Mouse (Mus musculus): ENCODE measurements around the gene Ric3.

Ric3 gene

GRCm38 (mm10) chr7:109000315-109000954 is 82.7 kb downstream of the Ric3 start:
- DNase-seq (ENCODE audit: low spot score), result no peak

- no peak for DNase-seq (ENCODE audit: low spot score)
These were observed 87.0 kb downstream of the Ric3 start for GRCm38 (mm10) chr7:108996156-108996555.

GRCm38 (mm10) chr7:108993881-108994291 is 89.2 kb downstream of the Ric3 start:
- DNase-seq (ENCODE audit: low spot score), result no peak

- DNase-seq (ENCODE audit: low spot score), result no peak
These were observed 89.9 kb downstream of the Ric3 start for GRCm38 (mm10) chr7:108993230-108993629.

- no peak for DNase-seq (ENCODE audit: low spot score)
These were observed 91.9 kb downstream of the Ric3 start for GRCm38 (mm10) chr7:108991207-108991606.

DNA sequence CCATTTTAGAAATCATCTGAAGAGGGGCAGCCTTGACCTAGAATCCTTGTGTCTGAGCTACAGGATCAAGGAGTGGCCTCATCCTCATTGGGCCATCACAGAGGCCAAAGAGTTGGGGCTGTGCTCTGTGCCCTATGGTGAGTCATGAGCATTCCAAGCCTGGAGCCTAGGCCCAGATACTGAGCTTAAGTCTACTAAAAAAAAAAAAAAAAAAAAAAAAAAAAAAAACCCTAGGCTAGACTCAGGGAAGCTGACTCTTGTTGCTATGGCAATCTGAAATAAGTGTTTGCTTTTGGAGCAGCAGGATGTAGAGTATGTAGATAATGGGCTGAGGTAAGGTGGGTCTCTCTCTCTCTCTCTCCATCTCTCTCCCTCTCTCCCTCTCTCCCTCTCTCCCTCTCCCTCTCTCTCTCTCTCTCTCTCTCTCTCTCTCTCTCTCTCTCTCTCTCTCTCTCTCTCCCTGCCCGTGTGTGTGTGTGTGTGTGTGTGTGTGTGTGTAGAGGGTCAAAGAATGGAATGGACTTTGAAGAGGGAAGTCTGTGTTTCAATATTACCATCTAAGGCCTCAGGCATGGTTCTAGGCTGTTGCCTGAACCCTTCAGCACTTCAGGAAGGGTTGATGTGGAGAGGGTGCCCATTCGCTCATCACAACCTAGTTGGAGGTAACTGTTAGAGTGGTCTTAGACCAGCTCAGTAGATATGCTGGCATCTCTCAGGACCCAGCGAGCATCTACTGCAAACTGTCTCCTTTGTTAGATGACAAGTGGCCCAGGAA is 97.0 kb downstream of the Ric3 start:
- DNase-seq (ENCODE audit: low spot score), result no peak

All from testis, postnatal 10 days (tissue).